Mouse (Mus musculus) small intestine, adult 2 months (tissue): ENCODE results near the gene Shkbp1.

ENCODE experiments used
- CTCF ChIP-seq: fragments of 200-500 bp; IDR thresholded peaks from 2 replicates; pipeline ENCODE4 v1.5.1; 2012; ENCODE audit warnings: low read depth, mild to moderate bottlenecking, control low read depth, inconsistent platforms, low read length, moderate library complexity, mixed read lengths; ENCODE audit not compliant: insufficient replicate concordance, insufficient read length; ENCODE audit errors: extremely low read depth
- POLR2A ChIP-seq: fragments of 200-500 bp; IDR thresholded peaks from 2 replicates; pipeline ENCODE4 v1.6.1; 2012; ENCODE audit warnings: low read depth, mild to moderate bottlenecking, control low read depth, inconsistent platforms, low read length, moderate library complexity

DNA sequence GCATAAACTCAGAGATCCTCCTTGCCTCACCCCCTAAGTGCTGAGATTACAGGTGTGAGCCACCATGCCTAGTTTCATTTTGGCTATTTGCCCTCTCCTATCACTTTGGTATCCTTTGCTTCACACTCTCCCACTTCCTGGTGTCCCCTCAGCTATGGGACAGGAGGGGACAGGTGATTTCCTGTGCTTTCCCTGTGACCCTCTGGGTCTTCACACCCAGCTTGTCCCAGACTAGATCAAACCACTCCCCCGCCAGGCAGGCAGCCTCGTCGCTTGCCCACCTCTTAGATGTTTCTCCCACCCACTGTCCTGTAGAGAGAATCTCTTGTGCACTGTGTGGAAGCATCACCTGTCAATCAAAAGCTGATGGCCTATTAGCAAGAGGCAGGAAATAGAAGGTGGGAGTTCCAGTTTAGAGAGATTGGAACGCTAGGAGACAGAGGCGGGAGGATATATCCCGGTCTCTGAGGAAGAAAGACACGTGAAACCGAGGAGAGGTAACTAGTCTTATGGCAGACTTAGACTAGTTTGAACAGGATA is 44.8 kb downstream of the Shkbp1 start:
- TF ChIP-seq POLR2A (no peak), CTCF (no peak)
